Mouse (Mus musculus): ENCODE measurements at regions not wholly inside any gene's neighbourhood (a gene's known extent, or its start where the extent isn't known, plus 50 kb on each side); places are given as distances from the start of the nearest gene placed in this dataset.
A peak's percentile ranks its signal among the peaks of the same experiment; 100 is the strongest.

DNA sequence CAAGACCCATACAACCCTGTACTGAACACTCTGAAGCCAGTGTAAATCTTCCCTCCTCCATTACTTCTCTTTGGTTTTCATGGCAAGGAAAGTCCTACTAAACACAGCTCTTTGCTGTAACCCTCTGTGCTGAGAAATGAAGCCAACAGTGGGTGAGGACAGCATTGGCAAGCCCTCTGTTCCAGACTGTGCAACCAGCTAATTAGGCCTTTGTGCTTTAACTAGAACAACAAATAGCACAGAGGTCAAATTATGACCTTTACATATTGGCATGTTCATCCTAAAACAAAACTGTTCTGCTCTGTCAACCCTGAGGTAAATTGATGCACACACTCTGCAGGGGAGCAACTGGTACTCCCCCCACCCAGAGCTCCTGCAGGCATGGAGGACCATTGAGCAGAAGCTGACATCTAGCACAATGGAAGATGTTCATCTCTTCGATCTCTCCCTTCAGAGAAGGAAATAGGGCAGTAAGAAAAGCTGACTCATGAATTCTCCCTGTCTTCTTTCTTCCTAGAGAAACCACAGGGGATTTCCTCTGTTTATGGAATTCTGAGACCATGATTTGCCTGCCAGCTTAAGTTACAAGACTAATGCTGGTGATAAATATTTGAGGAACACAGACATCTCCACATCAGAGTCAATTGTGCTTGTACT, 163.1 kb downstream of the Ptger3 start:
- DNase-seq (ENCODE audit: low spot score) (no peak), ATAC-seq (ENCODE audit: low FRiP score, low read depth) (no peak)
- Histone ChIP-seq H3K9ac (ENCODE audit: low read depth, low read length, severe bottlenecking) (no peak overlapping the region), H3K27ac (replicated peaks; ENCODE audit: low read depth, low read length) (no peak overlapping the region), H3K36me3 (ENCODE audit: control insufficient read depth, insufficient read depth, low read length) (no peaks in the 10 kb centered on the region), H3K4me2 (replicated peaks; ENCODE audit: low read depth, low read length, severe bottlenecking) (no peak overlapping the region), H3K27me3 (ENCODE audit: control insufficient read depth, insufficient read depth, low read length) (no peaks in the 10 kb centered on the region), H3K9me3 (ENCODE audit: control insufficient read depth, low read length) (no peaks in the 10 kb centered on the region), H3K4me3 (replicated peaks; ENCODE audit: low read length) (no peak overlapping the region), H3K4me1 (ENCODE audit: control insufficient read depth, insufficient read depth, low read length) (no peaks in the 10 kb centered on the region)
- no peak for TF ChIP-seq POLR2A (IDR thresholded peaks at IDR 0.05; ENCODE audit: borderline replicate concordance, extremely low read depth, insufficient read depth, insufficient read length)
- WGBS: 87% methylated on average over 1 of the region's 1 CpGs

DNA sequence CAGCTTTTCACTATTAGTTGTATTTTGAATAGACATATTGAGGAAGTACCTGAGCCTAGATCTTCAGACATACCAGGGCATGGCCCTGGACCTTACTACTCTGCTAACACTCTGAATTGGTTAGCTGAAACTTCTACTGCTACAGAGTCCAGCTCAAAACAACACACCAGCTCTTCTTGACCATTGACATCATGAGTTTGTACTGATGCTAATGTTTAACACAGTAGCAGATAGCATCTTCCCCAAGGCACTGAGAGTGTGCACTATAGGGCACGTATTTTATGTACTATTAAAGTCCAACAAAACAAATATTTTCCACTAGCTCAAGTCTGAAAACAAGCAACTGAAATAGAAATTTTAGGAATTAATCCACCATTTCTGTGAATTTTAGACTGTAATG, 157.8 kb downstream of the Ptger3 start:
- DNase-seq (ENCODE audit: low spot score): no peak
- H3K4me3 ChIP-seq (replicated peaks; ENCODE audit: low read length): no peak overlapping the region
- no peaks in the 10 kb centered on the region for H3K36me3 ChIP-seq (ENCODE audit: control insufficient read depth, insufficient read depth, low read length)
- no peaks in the 10 kb centered on the region for H3K9me3 ChIP-seq (ENCODE audit: control insufficient read depth, low read length)
- no peaks in the 10 kb centered on the region for H3K4me1 ChIP-seq (ENCODE audit: control insufficient read depth, insufficient read depth, low read length)
- no peaks in the 10 kb centered on the region for H3K27me3 ChIP-seq (ENCODE audit: control insufficient read depth, insufficient read depth, low read length)
- no peak overlapping the region for H3K27ac ChIP-seq (replicated peaks; ENCODE audit: low read depth, low read length)
- no peak overlapping the region for H3K4me2 ChIP-seq (replicated peaks; ENCODE audit: low read depth, low read length, severe bottlenecking)
- no peak for TF ChIP-seq POLR2A (IDR thresholded peaks at IDR 0.05; ENCODE audit: borderline replicate concordance, extremely low read depth, insufficient read depth, insufficient read length)
- no peak overlapping the region for H3K9ac ChIP-seq (ENCODE audit: low read depth, low read length, severe bottlenecking)
- no peak for ATAC-seq (ENCODE audit: low FRiP score, low read depth)
- WGBS: 70% methylated on average over 1 of the region's 1 CpGs

DNA sequence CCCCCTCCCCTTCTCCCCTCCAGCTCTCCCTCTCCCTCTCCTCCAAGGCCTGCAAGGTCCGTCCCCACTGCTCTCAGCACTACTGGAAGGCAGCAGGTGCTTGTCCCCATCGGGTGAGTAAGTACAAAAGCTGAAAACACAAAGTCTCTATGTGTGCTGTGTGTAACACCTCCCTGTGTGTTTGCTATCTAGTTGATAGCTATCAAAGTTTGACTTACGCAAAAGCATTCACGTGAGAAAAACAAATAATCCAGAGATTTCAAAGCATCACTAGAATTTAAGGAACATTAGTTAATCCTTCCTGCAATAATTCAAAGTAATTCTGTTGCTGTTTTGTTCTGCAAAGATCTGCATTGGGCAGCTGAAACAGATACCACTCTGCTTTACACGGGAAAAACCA, 156.5 kb downstream of the Ptger3 start:
- Histone ChIP-seq H3K4me1 (ENCODE audit: control insufficient read depth, insufficient read depth, low read length) (no peaks in the 10 kb centered on the region), H3K4me3 (replicated peaks; ENCODE audit: low read length) (no peak overlapping the region), H3K27me3 (ENCODE audit: control insufficient read depth, insufficient read depth, low read length) (no peaks in the 10 kb centered on the region), H3K4me2 (replicated peaks; ENCODE audit: low read depth, low read length, severe bottlenecking) (no peak overlapping the region), H3K36me3 (ENCODE audit: control insufficient read depth, insufficient read depth, low read length) (no peaks in the 10 kb centered on the region), H3K9me3 (ENCODE audit: control insufficient read depth, low read length) (no peaks in the 10 kb centered on the region), H3K27ac (replicated peaks; ENCODE audit: low read depth, low read length) (no peak overlapping the region), H3K9ac (ENCODE audit: low read depth, low read length, severe bottlenecking) (no peak overlapping the region)
- TF ChIP-seq POLR2A (IDR thresholded peaks at IDR 0.05; ENCODE audit: borderline replicate concordance, extremely low read depth, insufficient read depth, insufficient read length): no peak
- DNase-seq (ENCODE audit: low spot score) (no peak), ATAC-seq (ENCODE audit: low FRiP score, low read depth) (no peak)
- WGBS: 81% methylated on average over 5 of the region's 5 CpGs

DNA sequence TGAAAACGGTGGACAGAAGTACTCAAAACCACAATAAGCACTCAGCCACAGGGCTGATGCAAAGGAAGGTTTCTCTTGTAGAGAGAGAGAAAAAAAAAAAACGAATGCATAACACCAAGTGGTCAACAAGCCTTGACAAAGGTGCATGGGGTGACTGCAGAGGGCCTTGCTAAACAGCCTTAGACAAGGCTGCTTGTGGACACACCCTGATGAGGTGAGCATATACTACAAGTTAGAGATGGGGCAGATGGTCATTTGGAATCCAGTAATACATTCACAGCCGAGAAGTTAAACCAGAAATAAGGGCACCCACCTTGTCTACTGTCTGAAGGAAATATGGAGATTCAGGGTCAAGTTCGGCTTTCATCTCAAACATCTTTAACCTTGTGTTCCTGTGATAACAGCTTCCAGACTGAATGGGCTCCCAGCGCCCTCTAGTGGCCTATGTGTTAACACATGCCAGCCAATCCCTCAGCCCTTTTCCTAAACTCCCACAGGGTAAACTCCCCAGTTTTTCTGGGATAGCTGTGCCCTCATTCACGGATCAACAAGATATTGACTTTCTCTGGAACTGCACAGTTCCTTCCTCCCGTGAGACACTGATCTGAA, 150.7 kb downstream of the Ptger3 start:
- no peak overlapping the region for H3K4me2 ChIP-seq (replicated peaks; ENCODE audit: low read depth, low read length, severe bottlenecking)
- H3K4me1 ChIP-seq (ENCODE audit: control insufficient read depth, insufficient read depth, low read length): no peaks in the 10 kb centered on the region
- H3K4me3 ChIP-seq (replicated peaks; ENCODE audit: low read length): no peak overlapping the region
- no peaks in the 10 kb centered on the region for H3K27me3 ChIP-seq (ENCODE audit: control insufficient read depth, insufficient read depth, low read length)
- H3K27ac ChIP-seq (replicated peaks; ENCODE audit: low read depth, low read length): no peak overlapping the region
- 19% methylated on average over 7 of the region's 7 CpGs for WGBS
- no peaks in the 10 kb centered on the region for H3K36me3 ChIP-seq (ENCODE audit: control insufficient read depth, insufficient read depth, low read length)
- H3K9ac ChIP-seq (ENCODE audit: low read depth, low read length, severe bottlenecking): no peak overlapping the region
- TF ChIP-seq POLR2A (IDR thresholded peaks at IDR 0.05; ENCODE audit: borderline replicate concordance, extremely low read depth, insufficient read depth, insufficient read length): no peak
- H3K9me3 ChIP-seq (ENCODE audit: control insufficient read depth, low read length): no peaks in the 10 kb centered on the region
- DNase-seq (ENCODE audit: low spot score): peak; percentile 74
- 0 out of 2 replicates have a peak, but pooled peaks have one; percentile 44 for ATAC-seq (ENCODE audit: low FRiP score, low read depth)

DNA sequence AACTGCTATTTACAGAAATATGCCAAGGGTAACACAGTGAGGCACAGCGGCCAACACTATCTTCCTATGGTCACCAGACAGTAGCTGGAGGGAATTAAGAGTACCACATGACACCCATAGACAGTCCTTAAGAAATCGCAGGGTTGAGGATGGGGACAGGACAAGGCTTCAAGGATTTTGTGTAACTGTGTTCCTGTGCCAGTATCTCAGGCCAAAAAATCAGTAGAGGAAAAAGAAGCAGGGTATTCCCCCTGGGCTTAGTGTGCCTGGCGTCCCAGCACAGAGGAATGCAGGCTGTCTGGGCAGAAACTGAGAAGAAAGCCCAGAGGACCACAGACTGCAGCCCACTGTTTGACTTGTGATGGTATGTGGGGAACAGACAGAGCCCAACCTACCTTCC, 147.3 kb downstream of the Ptger3 start:
- Histone ChIP-seq H3K4me1 (ENCODE audit: control insufficient read depth, insufficient read depth, low read length) (no peaks in the 10 kb centered on the region), H3K36me3 (ENCODE audit: control insufficient read depth, insufficient read depth, low read length) (no peaks in the 10 kb centered on the region), H3K27me3 (ENCODE audit: control insufficient read depth, insufficient read depth, low read length) (no peaks in the 10 kb centered on the region), H3K4me2 (replicated peaks; ENCODE audit: low read depth, low read length, severe bottlenecking) (no peak overlapping the region), H3K9ac (ENCODE audit: low read depth, low read length, severe bottlenecking) (no peak overlapping the region), H3K4me3 (replicated peaks; ENCODE audit: low read length) (no peak overlapping the region), H3K27ac (replicated peaks; ENCODE audit: low read depth, low read length) (no peak overlapping the region), H3K9me3 (ENCODE audit: control insufficient read depth, low read length) (no peaks in the 10 kb centered on the region)
- ATAC-seq (ENCODE audit: low FRiP score, low read depth): no peak
- no peak for TF ChIP-seq POLR2A (IDR thresholded peaks at IDR 0.05; ENCODE audit: borderline replicate concordance, extremely low read depth, insufficient read depth, insufficient read length)
- no peak for DNase-seq (ENCODE audit: low spot score)
- WGBS: 75% methylated on average over 3 of the region's 3 CpGs
